Mouse (Mus musculus): ENCODE results near the gene Arpp21. TPM values are rescaled to one million over a fixed set of nuclear protein-coding genes. Genes with fewer than 3 reads are reported as not detected.
A peak's percentile ranks its signal among the peaks of the same experiment; 100 is the strongest.
"Not testable (repeated sequence)": the region's sequence is repeated elsewhere in the genome, so short reads cannot be mapped to it uniquely, and the experiment has no call there.

The Arpp21 gene
- polyA plus RNA-seq, 1 experiment from 2014 or later = 56.9 TPM

DNA sequence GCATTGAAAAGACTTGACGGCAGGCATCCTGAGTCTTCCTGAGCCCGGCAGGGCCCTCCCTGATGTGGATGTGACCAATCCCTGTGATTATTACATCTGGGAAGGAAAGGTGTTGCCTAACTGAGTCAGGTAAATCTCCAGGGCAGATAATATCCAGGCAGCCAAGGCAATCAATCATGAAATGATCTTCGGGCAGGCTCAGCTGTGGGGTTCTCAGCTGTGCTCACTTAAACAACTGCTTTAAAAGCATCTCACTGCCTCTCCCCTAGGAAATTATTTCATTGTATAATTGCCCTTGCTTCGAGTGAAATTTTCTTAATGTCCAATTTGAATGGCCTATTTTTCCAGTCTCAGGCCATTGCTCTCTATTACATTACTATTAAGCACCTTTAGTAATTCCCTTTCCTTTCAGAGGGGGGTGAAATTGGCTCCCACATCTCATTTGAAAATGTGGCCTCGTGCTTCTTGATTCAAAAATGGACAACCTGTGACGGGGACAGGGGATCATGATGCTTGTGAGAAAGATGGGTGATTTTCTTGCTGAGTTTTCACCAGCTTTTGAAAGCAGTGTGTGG, 180.8 kb downstream of the Arpp21 start:
- 49% methylated on average over 6 of the region's 6 CpGs for WGBS
- no peak for ATAC-seq

DNA sequence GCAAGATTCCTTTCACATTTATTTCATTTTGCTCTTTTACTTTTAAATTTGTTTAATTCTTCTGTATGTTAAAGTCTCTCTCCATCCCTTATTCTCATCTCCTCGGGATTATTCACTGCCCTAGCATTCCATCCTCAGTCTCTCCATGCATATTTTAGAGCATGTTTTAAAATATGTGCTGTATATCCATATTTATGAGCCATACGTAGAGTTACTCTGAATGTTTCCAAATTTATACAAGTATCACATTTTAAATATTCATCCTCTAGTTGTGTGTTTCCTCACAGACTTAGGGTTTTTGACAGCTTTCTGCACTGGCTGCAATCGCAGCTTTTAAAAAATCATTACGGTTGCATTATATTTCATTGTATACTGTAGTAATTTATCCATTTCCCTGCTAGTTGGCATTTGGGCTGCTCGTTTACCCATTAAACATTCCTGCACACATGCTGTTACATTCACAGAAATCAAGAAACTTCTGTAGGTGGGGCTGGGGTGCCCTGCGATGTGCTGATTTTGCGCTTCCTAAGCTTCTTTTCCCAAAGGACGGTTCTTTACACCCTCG, 187.8 kb downstream of the Arpp21 start:
- Histone ChIP-seq H3K36me3 (ENCODE audit: control insufficient read depth, insufficient read depth, low read length) (no peaks in the 10 kb centered on the region), H3K9ac (ENCODE audit: low read depth, low read length) (no peak overlapping the region), H3K4me2 (ENCODE audit: low read length) (no peak overlapping the region), H3K4me3 (ENCODE audit: low read depth, low read length) (no peak overlapping the region), H3K4me1 (ENCODE audit: control insufficient read depth, insufficient read depth, low read length) (no peaks in the 10 kb centered on the region), H3K27me3 (ENCODE audit: control insufficient read depth, insufficient read depth, low read depth, low read length) (no peaks in the 10 kb centered on the region), H3K27ac (ENCODE audit: low read length) (no peak overlapping the region), H3K9me3 (replicated peaks; ENCODE audit: control insufficient read depth, low read length, poor library complexity, severe bottlenecking) (no peaks in the 10 kb centered on the region)
- ATAC-seq = no peak
- WGBS = 74% methylated on average over 9 of the region's 9 CpGs

More for the DNA sequence above, 180.8 kb downstream of the Arpp21 start:
- H3K27me3 ChIP-seq (ENCODE audit: control insufficient read depth, insufficient read depth, low read depth, low read length) = no peaks in the 10 kb centered on the region
- peaks cover 2% of the 10 kb centered on the region; the same call in 1 of the 2 replicates for H3K4me1 ChIP-seq (ENCODE audit: control insufficient read depth, insufficient read depth, low read length)
- no peak overlapping the region for H3K9ac ChIP-seq (ENCODE audit: low read depth, low read length)
- H3K4me2 ChIP-seq (ENCODE audit: low read length) = no peak overlapping the region
- H3K36me3 ChIP-seq (ENCODE audit: control insufficient read depth, insufficient read depth, low read length) = no peaks in the 10 kb centered on the region
- H3K9me3 ChIP-seq (replicated peaks; ENCODE audit: control insufficient read depth, low read length, poor library complexity, severe bottlenecking) = no peaks in the 10 kb centered on the region
- no peak overlapping the region for H3K4me3 ChIP-seq (ENCODE audit: low read depth, low read length)
- H3K27ac ChIP-seq (ENCODE audit: low read length) = 0 out of 2 replicates have a peak overlapping the region, but pooled peaks have one; percentile 6

DNA sequence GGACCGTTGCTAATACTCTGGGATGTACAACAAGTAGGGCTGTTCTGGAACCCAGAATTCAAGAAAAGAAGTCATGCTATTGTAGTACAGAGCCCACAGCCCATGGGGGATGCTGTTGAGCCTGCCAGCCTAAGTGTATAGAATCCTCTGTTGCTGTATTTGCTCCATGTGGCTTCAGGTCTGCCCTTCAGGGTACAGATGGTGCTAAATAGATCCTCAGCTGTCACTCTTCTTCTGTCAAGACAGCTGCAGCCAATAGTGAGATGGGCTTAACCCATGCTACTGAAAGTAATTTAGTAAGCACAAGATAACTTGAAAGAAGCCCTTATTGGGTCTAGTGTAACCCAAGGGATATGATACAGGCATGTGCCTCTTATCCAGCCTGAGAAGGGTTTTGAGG, 195.2 kb downstream of the Arpp21 start:
- H3K36me3 ChIP-seq (ENCODE audit: control insufficient read depth, insufficient read depth, low read length) = no peaks in the 10 kb centered on the region
- H3K4me3 ChIP-seq (ENCODE audit: low read depth, low read length) = no peak overlapping the region
- peaks cover 3% of the 10 kb centered on the region; the same call in 1 of the 2 replicates for H3K4me1 ChIP-seq (ENCODE audit: control insufficient read depth, insufficient read depth, low read length)
- no peak for ATAC-seq
- no peak overlapping the region for H3K9ac ChIP-seq (ENCODE audit: low read depth, low read length)
- WGBS = 76% methylated on average over 1 of the region's 1 CpGs
- no peak overlapping the region for H3K4me2 ChIP-seq (ENCODE audit: low read length)
- H3K27ac ChIP-seq (ENCODE audit: low read length) = no peak overlapping the region
- H3K9me3 ChIP-seq (replicated peaks; ENCODE audit: control insufficient read depth, low read length, poor library complexity, severe bottlenecking) = no peaks in the 10 kb centered on the region
- H3K27me3 ChIP-seq (ENCODE audit: control insufficient read depth, insufficient read depth, low read depth, low read length) = no peaks in the 10 kb centered on the region

DNA sequence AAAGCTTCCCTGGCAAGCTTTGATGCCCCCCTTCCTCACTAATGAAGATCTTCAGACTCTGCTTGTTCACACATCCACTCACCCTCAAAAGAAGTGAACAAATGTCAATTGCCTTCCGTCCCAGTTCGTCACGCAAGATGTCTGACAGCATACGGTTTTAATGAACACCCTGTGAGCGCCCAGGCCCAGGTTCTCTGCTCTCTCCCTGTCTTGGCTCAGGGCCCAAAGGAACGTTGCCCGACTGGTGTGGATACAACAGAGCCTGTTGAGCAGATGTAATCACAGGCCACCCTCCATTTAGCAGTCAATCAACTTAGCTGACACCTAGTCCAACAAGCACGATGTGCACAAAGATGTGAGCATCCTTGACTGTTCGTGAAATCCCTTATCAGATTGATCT, 198.0 kb downstream of the Arpp21 start:
- Histone ChIP-seq H3K4me1 (ENCODE audit: control insufficient read depth, insufficient read depth, low read length) (peaks cover 3% of the 10 kb centered on the region; the same call in 1 of the 2 replicates), H3K27me3 (ENCODE audit: control insufficient read depth, insufficient read depth, low read depth, low read length) (no peaks in the 10 kb centered on the region), H3K9ac (ENCODE audit: low read depth, low read length) (no peak overlapping the region), H3K36me3 (ENCODE audit: control insufficient read depth, insufficient read depth, low read length) (no peaks in the 10 kb centered on the region), H3K27ac (ENCODE audit: low read length) (no peak overlapping the region), H3K4me3 (ENCODE audit: low read depth, low read length) (no peak overlapping the region), H3K9me3 (replicated peaks; ENCODE audit: control insufficient read depth, low read length, poor library complexity, severe bottlenecking) (no peaks in the 10 kb centered on the region), H3K4me2 (ENCODE audit: low read length) (no peak overlapping the region)
- WGBS = 27% methylated on average over 9 of the region's 9 CpGs
- ATAC-seq = peak; percentile 36; the same call in 1 of the 2 replicates

DNA sequence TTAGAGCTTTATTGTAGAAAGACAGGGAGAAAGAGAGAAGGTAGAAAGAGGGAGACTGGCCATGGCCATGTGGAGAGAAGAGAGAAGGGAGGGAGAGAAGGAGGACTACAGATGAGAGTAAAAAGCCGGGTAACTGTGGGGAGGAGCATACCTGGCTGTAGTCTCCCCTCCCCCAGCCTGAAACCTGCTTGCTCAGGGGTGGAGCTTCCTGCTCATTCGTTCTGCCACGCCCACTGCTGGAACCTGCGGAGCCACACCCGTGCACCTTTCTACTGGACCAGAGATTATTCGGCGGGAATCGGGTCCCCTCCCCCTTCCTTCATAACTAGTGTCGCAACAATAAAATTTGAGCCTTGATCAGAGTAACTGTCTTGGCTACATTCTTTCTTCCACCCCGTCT, 201.9 kb downstream of the Arpp21 start:
- H3K27me3 ChIP-seq (ENCODE audit: control insufficient read depth, insufficient read depth, low read depth, low read length); H3K4me3 ChIP-seq (ENCODE audit: low read depth, low read length); H3K4me2 ChIP-seq (ENCODE audit: low read length); H3K27ac ChIP-seq (ENCODE audit: low read length); H3K4me1 ChIP-seq (ENCODE audit: control insufficient read depth, insufficient read depth, low read length); H3K9me3 ChIP-seq (replicated peaks; ENCODE audit: control insufficient read depth, low read length, poor library complexity, severe bottlenecking); H3K36me3 ChIP-seq (ENCODE audit: control insufficient read depth, insufficient read depth, low read length); H3K9ac ChIP-seq (ENCODE audit: low read depth, low read length); ATAC-seq: not testable (repeated sequence)
- 34% methylated on average over 3 of the region's 10 CpGs for WGBS

DNA sequence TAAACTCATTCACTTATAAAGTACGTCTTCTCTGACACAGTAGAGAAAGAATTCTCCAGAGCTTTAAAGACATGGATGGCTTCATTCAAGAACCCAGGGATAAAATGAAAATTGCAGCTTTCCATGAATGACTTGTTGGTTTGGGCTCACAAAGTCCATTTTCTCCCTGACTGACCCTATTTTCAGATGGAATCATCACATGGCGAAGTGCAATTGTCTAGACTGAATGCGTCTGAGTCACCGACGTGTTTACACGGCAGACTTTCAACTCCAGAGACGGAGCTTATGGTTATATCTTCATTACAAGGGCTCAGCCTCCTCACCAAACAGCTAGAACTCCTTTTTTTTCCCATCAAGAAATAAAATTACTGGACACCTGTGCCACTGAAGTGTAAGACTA, 203.6 kb downstream of the Arpp21 start:
- Histone ChIP-seq H3K9ac (ENCODE audit: low read depth, low read length) (no peak overlapping the region), H3K4me3 (ENCODE audit: low read depth, low read length) (no peak overlapping the region), H3K27ac (ENCODE audit: low read length) (no peak overlapping the region), H3K9me3 (replicated peaks; ENCODE audit: control insufficient read depth, low read length, poor library complexity, severe bottlenecking) (no peaks in the 10 kb centered on the region), H3K4me1 (ENCODE audit: control insufficient read depth, insufficient read depth, low read length) (no peaks in the 10 kb centered on the region), H3K4me2 (ENCODE audit: low read length) (no peak overlapping the region), H3K27me3 (ENCODE audit: control insufficient read depth, insufficient read depth, low read depth, low read length) (no peaks in the 10 kb centered on the region), H3K36me3 (ENCODE audit: control insufficient read depth, insufficient read depth, low read length) (no peaks in the 10 kb centered on the region)
- ATAC-seq = no peak
- 50% methylated on average over 7 of the region's 7 CpGs for WGBS

DNA sequence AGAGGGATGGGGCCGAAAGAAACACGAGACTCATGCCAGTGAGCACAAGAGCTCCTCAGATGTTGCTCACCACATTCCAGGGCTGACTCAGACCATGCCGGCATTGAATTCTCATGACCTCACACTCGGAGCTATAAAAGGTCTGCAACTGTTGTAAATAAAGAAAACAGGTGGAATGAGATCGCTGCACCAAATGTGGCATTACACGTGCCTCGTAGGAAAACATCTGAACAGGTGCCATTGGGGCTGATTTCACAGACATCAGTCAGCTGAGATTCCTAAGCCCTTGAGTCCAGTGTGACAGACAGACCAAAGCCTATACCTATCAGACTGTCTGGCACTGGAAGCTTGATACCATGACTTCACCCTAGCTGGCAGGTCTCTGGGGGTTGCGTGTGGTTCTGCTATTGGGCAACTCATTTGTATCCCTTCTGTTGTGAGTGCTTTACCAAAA, 212.1 kb downstream of the Arpp21 start:
- Histone ChIP-seq H3K4me1 (ENCODE audit: control insufficient read depth, insufficient read depth, low read length) (no peaks in the 10 kb centered on the region), H3K9ac (ENCODE audit: low read depth, low read length) (no peak overlapping the region), H3K27ac (ENCODE audit: low read length) (no peak overlapping the region), H3K9me3 (replicated peaks; ENCODE audit: control insufficient read depth, low read length, poor library complexity, severe bottlenecking) (no peaks in the 10 kb centered on the region), H3K36me3 (ENCODE audit: control insufficient read depth, insufficient read depth, low read length) (no peaks in the 10 kb centered on the region), H3K4me3 (ENCODE audit: low read depth, low read length) (no peak overlapping the region), H3K4me2 (ENCODE audit: low read length) (no peak overlapping the region), H3K27me3 (ENCODE audit: control insufficient read depth, insufficient read depth, low read depth, low read length) (no peaks in the 10 kb centered on the region)
- no peak for ATAC-seq
- 86% methylated on average over 8 of the region's 8 CpGs for WGBS

DNA sequence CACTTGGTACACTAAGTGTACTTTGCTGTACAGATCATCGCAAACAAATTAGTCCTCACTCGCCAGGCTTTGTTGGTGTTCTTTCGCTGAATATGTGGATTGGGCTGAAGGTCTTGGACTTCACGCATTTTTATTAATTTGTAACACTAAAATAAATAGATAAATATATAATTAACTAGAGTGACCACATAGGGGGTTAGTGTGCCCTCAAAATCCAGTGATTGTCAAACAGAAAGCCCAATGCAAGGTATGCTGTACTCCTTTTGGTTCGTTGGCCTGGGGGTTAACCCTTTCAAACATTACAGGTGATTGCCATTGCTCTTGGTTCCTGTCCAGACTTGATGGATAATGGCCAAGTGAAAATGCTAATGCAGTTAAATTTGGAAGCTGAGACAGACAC, 212.6 kb downstream of the Arpp21 start:
- Histone ChIP-seq H3K4me2 (ENCODE audit: low read length) (no peak overlapping the region), H3K4me3 (ENCODE audit: low read depth, low read length) (no peak overlapping the region), H3K27ac (ENCODE audit: low read length) (no peak overlapping the region), H3K36me3 (ENCODE audit: control insufficient read depth, insufficient read depth, low read length) (no peaks in the 10 kb centered on the region), H3K9me3 (replicated peaks; ENCODE audit: control insufficient read depth, low read length, poor library complexity, severe bottlenecking) (no peaks in the 10 kb centered on the region), H3K4me1 (ENCODE audit: control insufficient read depth, insufficient read depth, low read length) (no peaks in the 10 kb centered on the region), H3K27me3 (ENCODE audit: control insufficient read depth, insufficient read depth, low read depth, low read length) (no peaks in the 10 kb centered on the region), H3K9ac (ENCODE audit: low read depth, low read length) (no peak overlapping the region)
- no peak for ATAC-seq
- 92% methylated on average over 5 of the region's 5 CpGs for WGBS
